Mouse (Mus musculus) T-helper 1 cell (primary cell): ENCODE data around the gene Zfp652.
"Not testable (repeated sequence)": the region's sequence is repeated elsewhere in the genome, so short reads cannot be mapped to it uniquely, and the experiment has no call there.

Experiments
- in situ Hi-C: fragments of 300-600 bp; cut with MboI, MseI; formaldehyde crosslinking; loops from one replicate; pipeline ENCODE4 v1.15.1; 2025; ENCODE audit warnings: high pct_unique_total_duplicates

The Zfp652 gene

DNA sequence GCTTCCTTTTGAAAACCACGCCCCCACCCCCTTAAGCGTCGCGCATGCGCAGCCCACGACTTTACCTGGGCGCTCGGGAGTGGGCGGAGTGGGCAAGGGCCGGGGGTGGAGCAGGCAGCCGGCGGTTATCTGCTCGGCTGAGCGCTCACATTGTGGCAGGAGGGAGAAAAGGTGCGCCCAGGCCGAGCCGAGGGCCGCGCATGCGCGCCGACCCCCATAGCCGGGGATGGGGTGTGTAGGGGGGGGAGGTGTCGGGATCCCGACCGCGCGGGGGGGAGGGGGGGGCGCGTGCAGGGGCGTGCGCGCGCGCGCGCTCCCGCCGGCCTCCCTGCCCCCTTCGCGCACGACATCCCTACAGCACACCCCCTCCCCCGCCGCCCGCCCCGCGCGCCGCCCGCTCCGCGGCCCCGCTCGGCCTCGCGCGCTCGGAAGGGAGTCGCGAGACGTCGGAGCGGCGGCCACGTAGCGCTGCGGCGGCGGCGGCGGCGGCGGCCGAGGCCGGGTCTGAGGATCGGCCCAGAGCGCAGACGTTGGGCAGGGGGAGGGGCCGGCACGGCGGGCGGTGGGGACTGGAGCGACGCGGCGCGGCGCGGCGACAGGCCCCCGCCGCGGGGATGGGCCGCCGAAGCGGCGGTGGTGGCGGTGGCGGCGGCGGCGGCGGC, at the start of gene Zfp652:
Gene Zfp652 (plus strand): TSS at position 111 of the 662 bp plus-strand sequence.
- in situ Hi-C loops: loop anchor here (10.0 kb wide), 1 partner anchor 1302 kb away; the partner anchor contains the start of gene Sp6

DNA sequence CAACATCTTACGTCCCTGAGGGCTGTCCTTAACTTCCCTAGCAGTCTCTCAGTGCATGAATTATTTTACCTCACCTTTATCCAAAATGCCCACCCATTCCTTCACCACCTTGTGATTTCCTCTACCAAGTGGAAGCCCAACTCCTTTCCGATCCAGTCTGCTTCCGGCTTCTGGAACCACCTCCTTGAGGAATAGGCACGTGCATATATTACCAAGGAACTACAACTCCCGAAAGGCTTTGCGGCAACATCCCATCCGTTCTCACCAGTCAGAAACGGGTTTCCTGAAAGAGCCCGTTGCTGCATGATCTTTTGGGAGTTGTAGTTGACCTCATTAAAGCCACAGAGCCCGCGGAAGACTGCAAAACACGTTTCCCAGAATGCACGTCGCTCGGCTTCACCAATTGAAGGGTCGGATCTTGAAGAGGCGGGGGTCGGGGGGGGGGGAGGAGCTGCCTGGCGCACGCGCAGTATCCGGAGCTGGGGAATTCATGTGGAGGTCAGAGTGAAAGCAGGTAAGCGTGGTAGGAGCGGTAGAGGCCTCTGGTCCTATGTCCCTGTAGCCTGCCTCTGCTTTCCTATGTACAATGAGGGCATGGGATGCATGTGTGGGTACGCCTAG, 45.8 kb upstream of the Zfp652 start, which contains the start of gene Phb:
Gene Phb (plus strand): TSS at position 429 of the 621 bp plus-strand sequence.
- in situ Hi-C loops: no loop called here

DNA sequence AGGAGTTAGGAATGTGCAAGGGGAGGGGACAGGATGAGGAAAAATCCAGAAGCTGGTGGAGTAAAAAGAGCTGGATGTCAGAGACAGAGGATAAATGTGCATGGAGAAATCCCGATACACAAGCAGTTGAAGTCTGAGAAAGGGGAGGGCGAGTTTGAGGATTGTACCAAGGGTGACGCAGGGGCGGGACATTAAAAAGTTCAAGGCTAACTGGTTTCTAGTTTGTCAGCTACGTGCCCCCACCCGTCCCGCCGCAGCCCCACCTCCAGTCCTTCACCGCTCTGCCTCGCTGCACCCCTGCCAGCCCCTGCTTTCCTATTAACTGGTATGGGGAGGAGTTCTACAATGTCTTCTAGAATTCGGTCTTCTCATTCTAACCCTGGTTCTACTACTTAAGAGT, 45.3 kb upstream of the Zfp652 start:
- in situ Hi-C loops: no loop called here

DNA sequence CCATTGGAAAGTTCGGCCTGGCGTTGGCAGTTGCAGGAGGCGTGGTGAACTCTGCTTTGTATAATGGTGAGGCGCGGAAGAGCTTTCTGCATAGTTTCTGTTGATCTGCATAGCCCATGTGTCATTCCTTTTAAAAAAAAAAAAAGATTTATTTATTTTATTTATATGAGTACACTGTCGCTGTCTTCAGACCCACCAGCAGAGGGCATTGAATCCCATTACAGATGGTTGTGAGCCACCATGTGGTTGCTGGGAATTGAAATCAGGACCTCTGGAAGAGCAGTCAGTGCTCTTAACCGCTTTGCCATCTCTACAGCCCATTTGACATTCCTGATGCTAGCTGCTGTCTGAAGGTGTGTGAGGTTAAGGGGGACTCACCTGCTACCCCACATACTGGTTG, 44.4 kb upstream of the Zfp652 start:
- in situ Hi-C loops: not testable (repeated sequence)

DNA sequence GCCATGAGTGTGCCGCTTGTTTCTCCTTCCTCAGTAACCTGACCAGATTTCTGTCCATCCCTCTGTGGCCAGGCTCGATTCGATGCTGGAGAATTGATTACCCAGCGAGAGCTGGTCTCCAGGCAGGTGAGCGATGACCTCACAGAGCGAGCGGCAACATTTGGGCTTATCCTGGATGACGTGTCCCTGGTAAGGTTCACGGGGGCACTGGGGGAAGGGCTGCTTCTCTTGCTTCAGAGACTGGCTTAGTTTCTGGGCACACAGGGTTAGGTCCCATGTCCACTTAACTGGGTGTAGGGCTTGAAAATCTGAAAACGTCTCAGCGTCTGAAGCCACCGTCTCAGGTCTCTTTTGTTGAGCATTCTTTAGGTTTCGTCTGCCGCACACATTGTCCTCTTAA, 37.0 kb upstream of the Zfp652 start:
- in situ Hi-C loops: no loop called here

DNA sequence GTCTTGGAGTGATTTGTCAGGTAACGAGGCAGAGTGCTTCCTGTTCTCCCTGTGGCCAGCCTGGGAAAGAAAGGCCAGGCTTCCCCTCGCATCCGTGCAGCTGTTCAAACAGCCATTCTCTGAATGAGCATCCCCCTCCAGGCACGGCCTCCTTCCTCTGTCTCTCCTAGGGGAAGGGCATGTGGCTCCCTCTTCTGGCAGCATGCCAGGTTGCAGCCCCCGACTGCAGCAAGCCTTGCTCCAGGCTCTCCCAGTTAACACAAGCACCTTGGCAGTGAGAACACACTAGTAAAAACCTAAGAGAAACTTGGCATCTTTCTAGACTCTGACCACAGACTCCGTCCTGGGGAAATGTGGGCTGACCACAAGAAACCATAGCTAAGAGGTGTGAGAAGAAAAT, 36.2 kb upstream of the Zfp652 start:
- in situ Hi-C loops: no loop called here

DNA sequence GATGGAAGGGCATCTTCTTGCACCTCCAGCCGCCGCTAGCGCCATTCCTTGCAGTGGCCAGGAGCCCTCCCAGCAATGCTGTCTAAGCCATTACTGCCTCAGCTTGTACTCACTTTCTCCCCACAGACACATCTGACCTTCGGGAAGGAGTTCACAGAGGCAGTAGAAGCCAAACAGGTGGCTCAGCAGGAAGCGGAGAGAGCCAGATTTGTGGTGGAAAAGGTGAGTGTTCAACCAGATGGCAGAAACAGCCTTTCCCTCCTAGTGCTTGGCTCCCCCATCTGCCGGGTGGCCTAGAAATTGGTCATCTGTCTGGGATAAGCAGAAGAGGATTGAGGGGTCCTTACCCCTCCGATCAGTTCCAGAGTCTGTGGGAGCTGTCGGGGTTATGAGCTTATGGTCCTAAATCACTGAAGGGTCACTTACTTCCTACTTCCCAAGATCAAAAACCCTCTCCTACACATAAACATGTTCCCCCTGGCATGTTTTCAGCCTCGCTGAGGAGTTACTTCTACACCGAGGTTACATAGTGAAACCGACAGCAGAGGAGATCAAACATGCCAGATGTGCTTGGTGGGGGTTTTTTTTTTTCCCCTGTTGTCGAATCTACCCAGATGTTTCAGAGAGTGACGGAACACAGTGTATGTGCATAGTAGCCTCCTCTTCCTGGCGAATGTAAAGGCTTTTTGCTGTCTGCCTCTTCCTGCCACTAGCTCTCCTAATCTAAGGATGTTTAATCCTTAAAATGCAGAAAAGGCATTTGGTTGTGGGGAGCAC, 34.4 kb upstream of the Zfp652 start:
- in situ Hi-C loops: no loop called here

DNA sequence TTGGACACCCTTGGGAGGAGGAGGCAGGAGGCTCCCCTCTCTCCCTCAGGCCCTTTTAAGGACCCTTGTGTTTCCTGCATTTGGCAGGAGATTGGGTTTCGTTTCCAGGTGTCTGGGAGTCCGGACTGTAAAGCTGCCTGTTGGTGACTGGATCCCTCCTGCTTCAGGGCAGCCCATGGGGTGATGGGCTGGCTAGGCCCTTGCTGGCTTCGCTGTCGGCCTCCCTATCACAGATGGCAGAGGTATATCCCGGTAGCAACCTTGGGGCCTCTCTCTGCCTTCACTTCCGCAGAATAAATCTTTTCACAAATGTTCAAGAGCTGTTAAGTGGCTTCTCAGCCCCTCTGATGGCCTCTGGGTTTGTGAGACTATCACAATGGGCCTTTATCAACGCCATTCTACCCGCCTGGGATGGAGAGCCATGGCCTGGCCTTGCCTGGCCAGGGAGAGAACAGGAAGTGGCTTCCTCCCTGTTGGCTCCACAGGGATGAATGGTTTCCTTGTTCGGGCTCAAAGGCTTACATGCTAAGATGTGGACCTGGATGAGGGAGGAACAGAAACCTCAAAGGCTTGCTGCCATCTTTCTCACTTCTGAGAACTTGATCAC, 30.4 kb upstream of the Zfp652 start:
- in situ Hi-C loops: loop anchor here (5.0 kb wide), 1 partner anchor 70 kb away; no protein-coding TSS in a partner anchor

DNA sequence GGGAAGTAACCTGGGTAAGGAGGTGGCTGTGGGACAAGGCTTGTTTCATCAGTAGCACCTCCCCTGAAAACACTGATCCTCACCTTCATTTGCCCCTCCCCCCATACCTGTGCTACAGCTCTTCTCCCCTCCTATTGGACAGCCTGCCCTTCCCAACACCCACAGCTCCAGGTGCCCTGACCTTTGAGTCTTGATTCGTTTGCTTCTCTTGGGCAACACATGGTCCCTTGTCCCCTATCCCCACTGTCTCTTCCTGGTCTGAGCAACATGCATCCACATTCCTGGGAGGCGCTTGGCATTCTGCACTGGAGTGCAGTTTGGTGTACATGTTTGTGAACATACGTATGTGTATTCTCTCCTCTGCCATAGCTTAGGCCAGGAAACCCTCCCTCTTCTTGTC, 29.5 kb upstream of the Zfp652 start:
- in situ Hi-C loops: loop anchor here (5.0 kb wide), 1 partner anchor 69 kb away; no protein-coding TSS in a partner anchor

DNA sequence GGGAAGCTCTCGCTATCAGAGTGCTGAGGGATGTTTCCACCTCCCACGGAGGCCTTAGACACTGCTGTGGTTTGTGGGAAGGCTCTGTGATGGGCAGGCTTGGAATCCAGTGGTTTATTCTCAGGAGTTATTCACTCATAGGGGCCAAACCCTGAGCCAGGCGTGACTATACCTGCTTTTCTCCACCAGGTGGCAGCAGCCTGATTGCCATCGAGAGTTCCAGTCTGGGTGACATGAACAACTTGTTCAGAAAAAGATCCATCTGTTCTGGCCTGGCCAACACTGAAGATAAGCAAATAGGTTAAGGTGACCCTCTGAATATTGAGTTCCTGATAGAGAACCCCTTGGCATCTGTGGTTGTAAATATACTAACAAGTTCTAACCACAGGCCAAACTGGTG, 26.4 kb upstream of the Zfp652 start:
- in situ Hi-C loops: no loop called here

DNA sequence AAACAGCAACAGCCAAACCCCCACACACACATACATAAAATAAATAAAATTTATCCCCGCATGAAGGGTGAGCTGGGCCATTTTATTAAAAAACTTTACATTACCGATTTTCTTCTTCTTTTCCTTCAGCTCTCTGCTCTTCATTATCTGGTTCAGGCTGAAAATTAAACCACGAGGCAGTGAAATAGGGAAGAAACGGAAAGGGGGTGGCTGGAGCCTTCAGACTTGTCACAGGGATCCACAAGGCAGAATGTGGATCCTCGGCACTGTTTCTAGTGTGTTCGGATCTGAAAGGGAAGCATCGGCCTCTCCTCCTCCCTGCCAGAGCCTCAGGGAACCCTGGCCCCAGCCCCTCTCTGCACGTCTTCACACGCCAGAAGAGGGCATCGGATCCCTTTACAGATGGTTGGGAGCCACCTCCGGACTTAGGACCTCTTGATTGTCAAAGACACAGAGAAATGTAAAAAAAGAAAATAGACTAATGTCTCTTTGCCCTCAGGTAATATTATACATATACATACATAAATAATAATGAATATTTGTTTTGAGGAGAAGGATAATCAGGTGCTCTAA, 25.3 kb upstream of the Zfp652 start:
- in situ Hi-C loops: no loop called here

DNA sequence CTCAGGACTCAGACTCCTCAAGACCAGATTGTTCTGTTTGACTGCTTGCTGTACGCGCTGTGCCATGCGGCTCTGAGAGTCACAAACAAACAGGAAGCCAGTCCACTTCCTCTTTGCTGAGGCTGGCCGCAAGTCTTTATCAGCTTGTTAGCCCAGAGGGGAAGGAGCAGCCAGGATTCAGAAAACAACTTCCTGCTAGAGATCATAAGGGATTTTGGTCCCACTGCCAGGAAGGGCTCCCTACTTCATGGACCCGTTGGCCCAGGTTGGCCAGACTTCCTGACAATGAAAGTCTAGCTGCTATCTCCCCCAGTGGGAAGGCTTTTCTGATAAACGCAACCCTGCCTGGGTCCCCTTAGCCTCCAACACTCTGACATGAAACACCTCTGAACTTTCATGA, 24.0 kb upstream of the Zfp652 start:
- in situ Hi-C loops: no loop called here

DNA sequence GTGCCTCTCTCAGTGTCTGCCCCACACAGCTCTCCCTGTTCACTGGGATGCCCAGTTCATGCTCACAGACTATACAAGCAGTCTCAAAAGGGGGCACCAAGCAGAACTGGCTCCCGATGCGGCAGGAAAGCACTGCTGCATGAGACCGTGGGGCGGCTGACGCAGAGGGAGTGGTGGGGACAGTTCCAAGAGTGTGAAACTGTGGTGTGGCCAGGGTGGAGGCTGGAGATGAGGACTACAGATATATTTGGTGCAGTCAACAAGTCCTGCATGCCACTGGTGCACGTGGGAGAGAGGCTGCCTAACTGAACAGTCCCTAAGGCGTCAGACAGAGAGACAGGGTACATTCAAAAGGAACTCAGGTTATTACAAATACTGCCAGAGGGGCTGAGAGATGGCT, 23.5 kb upstream of the Zfp652 start:
- in situ Hi-C loops: no loop called here

DNA sequence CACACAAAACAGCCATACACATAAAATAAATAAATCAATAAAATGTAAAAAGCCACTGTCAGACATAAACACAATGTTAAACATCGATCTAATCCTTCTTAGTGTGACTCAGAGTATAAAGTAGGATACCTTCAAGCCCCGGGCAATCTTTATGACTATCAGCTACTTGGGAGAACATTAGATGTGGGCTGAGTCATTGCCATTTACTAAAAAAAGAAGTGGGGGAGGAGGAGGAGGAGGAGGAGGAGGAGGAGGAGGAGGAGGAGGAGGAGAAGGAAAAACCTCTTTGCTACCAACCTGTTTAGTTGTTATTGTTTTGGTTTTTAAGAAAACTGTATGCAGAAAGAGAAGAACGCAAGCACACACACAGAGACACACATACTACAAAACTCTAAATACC, 22.9 kb upstream of the Zfp652 start:
- in situ Hi-C loops: no loop called here

DNA sequence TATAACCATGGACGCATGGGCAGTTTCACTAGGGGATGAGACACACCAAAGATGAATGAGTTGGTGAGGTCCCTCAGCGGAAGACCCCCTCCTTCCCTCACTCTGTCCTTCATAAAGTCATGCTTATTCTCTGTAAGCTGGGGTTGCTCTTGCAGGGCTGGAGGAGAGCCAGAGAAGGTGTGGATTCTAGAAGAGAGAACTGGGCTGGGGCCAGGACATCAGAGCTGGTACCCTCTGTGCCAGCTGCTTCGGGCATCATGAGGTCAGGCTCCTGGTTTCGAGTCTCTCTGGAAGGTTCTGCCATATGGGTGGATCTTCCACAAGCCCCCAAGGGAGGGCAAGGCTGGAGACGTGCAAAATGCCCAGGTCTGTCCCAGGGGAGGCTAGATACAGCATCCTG, 13.9 kb upstream of the Zfp652 start:
- in situ Hi-C loops: no loop called here

DNA sequence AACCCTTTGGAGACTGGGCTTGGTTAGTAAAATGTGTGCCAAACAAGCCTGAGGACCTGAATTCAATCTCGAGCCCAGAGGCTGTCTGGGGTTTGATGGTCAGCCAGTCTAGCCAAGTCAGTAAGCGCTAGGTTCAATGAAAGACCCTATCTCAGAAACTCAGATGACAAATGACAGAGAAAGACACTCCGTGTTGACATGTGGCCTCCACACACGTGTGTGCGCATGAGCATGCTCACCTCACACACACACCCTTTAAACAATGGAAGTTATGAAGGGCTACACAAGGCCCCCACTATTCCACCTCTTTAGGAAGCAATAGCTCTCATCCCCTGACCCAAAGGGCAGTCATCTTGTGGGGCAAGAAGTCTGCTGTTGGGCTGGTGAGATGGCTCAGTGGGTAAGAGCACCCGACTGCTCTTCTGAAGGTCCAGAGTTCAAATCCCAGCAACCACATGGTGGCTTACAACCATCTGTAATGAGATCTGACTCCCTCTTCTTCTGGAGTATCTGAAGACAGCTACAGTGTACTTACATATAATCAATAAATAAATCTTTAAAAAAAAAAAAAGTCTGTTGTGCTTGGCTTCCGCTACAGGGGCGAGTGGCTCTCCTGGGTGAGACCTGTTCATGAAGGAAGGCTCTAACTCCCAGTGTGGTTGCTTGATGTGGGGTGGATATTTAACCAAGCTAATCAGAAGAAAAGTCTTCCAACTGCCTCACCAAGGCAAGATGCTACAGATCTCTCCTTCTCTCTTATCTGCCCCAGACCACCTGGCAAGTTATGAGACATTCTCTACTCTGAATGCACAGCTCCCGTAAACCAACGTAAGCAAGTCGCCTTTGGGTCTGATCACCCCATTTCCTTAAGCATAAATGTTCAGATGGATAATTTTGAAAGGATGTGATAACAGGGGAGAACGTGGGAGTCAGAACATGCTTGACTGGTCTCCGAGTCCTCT, 11.4 kb upstream of the Zfp652 start:
- in situ Hi-C loops: no loop called here

DNA sequence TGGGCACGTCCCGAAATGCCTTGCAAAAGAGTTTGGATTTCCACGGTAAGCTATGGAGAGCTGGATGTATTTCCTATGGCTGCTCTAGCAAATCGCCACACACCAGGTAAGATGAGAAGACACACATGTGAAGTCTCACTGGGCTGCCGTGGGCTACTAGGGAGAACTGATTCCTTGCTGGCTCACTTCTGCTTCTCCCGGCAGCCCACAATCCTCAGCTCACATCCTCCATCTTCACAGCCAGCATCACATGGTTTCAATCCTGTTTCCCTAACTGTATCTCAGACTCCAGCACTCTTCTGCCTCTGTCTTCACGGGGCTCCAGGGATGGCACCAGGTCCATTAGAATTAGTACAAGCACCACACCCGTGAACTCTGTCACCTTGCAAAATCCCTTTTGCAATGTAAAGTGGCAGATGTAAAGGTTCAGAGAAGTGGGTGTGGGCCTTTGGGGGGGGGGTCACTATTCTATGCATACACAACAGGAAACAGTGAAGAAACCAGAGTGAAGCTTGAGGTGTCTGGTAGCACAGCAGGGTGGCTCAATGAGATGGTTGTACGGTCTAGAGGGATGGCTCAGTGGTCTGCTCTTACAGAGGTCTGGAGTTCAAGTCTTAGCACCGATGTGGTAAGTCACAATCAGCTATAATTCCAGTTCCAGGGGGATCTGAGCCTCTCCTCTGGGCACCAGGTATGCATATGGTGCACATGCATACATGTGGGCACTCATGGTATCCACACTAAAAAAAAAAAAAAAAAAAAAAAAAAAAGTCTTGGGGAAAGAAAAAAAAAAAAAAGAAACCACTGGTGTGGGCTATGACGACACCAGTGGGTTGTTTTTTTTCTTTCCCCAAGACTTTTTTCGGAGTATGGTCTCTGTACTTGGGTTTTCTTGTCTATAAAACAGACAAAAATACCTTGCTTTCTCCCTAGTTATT, 8.2 kb upstream of the Zfp652 start:
- in situ Hi-C loops: no loop called here

DNA sequence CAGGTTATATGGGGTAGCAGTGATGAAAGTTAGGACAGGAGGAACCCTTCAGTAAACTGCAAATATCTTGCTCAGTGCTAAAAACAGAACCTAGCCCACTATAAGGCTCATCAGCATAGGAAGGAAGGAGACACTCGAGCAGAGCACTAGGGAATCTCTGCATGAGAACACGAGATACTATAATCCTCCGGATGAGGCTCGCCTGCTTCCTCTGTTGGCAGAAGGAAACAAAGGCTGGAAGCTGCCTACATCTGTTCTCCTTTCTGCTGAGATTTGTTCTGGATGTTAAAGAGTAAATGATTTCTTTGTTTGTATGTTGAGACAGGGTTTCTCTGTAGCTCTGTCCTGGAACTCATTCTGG, 7.5 kb upstream of the Zfp652 start:
- in situ Hi-C loops: no loop called here

DNA sequence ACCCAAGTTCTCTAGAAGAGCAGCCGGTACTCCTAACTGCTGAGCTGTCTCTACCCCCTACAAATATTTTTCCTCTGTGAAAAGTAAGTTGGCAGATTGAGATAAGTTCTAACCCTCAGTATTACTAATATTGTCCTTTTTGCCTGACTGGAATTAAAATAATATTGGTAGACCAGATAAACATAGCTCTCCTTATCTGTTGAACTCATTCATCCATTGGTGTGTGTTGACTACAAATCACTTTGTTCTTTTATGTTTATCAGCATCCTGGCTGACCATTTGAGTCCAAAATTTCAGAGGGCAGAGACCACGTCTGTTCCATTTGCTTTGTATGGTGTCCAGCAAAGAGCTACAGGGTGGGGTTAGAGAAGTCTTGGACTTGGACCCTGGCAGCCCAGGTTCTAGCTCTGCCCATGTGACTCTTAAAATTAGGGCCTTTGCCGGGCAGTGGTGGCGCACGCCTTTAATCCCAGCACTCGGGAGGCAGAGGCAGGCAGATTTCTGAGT, 2.9 kb upstream of the Zfp652 start:
- in situ Hi-C loops: loop anchor here (10.0 kb wide), 1 partner anchor 1305 kb away; the partner anchor contains the start of gene Sp6
